Mouse (Mus musculus): ENCODE results near the gene Ly9. TPM values are rescaled to one million over a fixed set of nuclear protein-coding genes. Genes with fewer than 3 reads are reported as not detected.

The Ly9 gene
- total RNA-seq, 2 experiments from 2014 or later, result 0.73 to 1.3 TPM

Small RNA genes within 50 kb of the gene (microRNA-seq; reads per million reads assigned to microRNA genes)
- gene Mir7683, result not detected

Other genes with a start within 250 kb of the Ly9 start
- 1 to 10 TPM; 6.2 to 6.8 TPM for gene Klhdc9, start 246.6 kb downstream of the Ly9 start, total RNA-seq (2021)
- under 1 TPM; 0.34 to 0.59 TPM for gene Nectin4, start 237.3 kb downstream of the Ly9 start, total RNA-seq (2021)
- 1 to 10 TPM; 3.2 to 4.7 TPM for gene Arhgap30, start 218.5 kb downstream of the Ly9 start, total RNA-seq (2021)
- 10 to 100 TPM; 81.4 to 84.8 TPM for gene Usf1, start 196.1 kb downstream of the Ly9 start, total RNA-seq (2021)
- gene Tstd1, start 188.5 kb downstream of the Ly9 start, total RNA-seq (2021), result 10 to 100 TPM in 1 of 2 experiments, 1 to 10 TPM in 1; 6.3 to 15.1 TPM
- gene F11r, start 169.9 kb downstream of the Ly9 start, total RNA-seq (2021), result 10 to 100 TPM; 43.0 to 47.0 TPM
- gene Alyref2, start 103.9 kb downstream of the Ly9 start, total RNA-seq (2021), result 1 to 10 TPM; 8.5 to 9.1 TPM
- not detected for gene Itln1, start 72.1 kb downstream of the Ly9 start, total RNA-seq (2021)
- gene Cd244a, start 48.2 kb downstream of the Ly9 start, total RNA-seq (2021), result under 1 TPM; 0.14 to 0.31 TPM
- gene Slamf7, start 45.6 kb upstream of the Ly9 start, total RNA-seq (2021), result under 1 TPM; 0.31 to 0.93 TPM
- gene Cd48, start 74.6 kb upstream of the Ly9 start, total RNA-seq (2021), result 1 to 10 TPM; 2.0 to 3.1 TPM
- gene Slamf1, start 159.7 kb upstream of the Ly9 start, total RNA-seq (2021), result under 1 TPM; 0.14 to 0.17 TPM
- gene Cd84, start 232.3 kb upstream of the Ly9 start, total RNA-seq (2021), result 1 to 10 TPM; 3.8 to 5.4 TPM